Mouse (Mus musculus) cerebellum, adult 11-12 months (tissue): ENCODE measurements around the gene Igsf3.
"Not testable (repeated sequence)": the region's sequence is repeated elsewhere in the genome, so short reads cannot be mapped to it uniquely, and the experiment has no call there.

Experiments used
- DNase-seq: peaks from one replicate; pipeline ENCODE4 v3.0.0; 2022

Igsf3 gene

GRCm38 (mm10) chr3:101407568-101407967 lies 30.7 kb downstream of the Igsf3 start:
- no peak for DNase-seq

- no peak for DNase-seq
Observed at GRCm38 (mm10) chr3:101408953-101409750, 32.3 kb downstream of the Igsf3 start.

GRCm38 (mm10) chr3:101410202-101410601 lies 33.3 kb downstream of the Igsf3 start:
- DNase-seq: no peak

GRCm38 (mm10) chr3:101410745-101411144 lies 33.9 kb downstream of the Igsf3 start:
- DNase-seq: no peak

- no peak for DNase-seq
Observed at GRCm38 (mm10) chr3:101411626-101412025, 34.7 kb downstream of the Igsf3 start.

- no peak for DNase-seq
Observed at GRCm38 (mm10) chr3:101412115-101412514, 35.2 kb downstream of the Igsf3 start.

- DNase-seq: not testable (repeated sequence)
Observed at GRCm38 (mm10) chr3:101413013-101413412, 36.1 kb downstream of the Igsf3 start.

- no peak for DNase-seq
Observed at GRCm38 (mm10) chr3:101418740-101419652, 42.1 kb downstream of the Igsf3 start.

- DNase-seq: no peak
Observed at GRCm38 (mm10) chr3:101419653-101419994, 42.7 kb downstream of the Igsf3 start.

GRCm38 (mm10) chr3:101423188-101423587 lies 46.3 kb downstream of the Igsf3 start:
- no peak for DNase-seq

- no peak for DNase-seq
Observed at GRCm38 (mm10) chr3:101424295-101424885, 47.5 kb downstream of the Igsf3 start.

- DNase-seq: no peak
Observed at GRCm38 (mm10) chr3:101429982-101430754, 53.3 kb downstream of the Igsf3 start.

- DNase-seq: no peak
Observed at GRCm38 (mm10) chr3:101430755-101431115, 53.9 kb downstream of the Igsf3 start.

- no peak for DNase-seq
Observed at GRCm38 (mm10) chr3:101435672-101436071, 58.8 kb downstream of the Igsf3 start.

- no peak for DNase-seq
Observed at GRCm38 (mm10) chr3:101436469-101436868, 59.6 kb downstream of the Igsf3 start.

GRCm38 (mm10) chr3:101437021-101437563 lies 60.2 kb downstream of the Igsf3 start:
- no peak for DNase-seq

GRCm38 (mm10) chr3:101443265-101443881 lies 66.5 kb downstream of the Igsf3 start:
- no peak for DNase-seq

GRCm38 (mm10) chr3:101444437-101444836 lies 67.6 kb downstream of the Igsf3 start:
- no peak for DNase-seq

GRCm38 (mm10) chr3:101447239-101447638 lies 70.4 kb downstream of the Igsf3 start:
- no peak for DNase-seq

GRCm38 (mm10) chr3:101448765-101449164 lies 71.9 kb downstream of the Igsf3 start:
- DNase-seq: no peak

GRCm38 (mm10) chr3:101450811-101451428 lies 74.0 kb downstream of the Igsf3 start:
- no peak for DNase-seq

- DNase-seq: no peak
Observed at GRCm38 (mm10) chr3:101460618-101461017, 83.7 kb downstream of the Igsf3 start.
